Mouse (Mus musculus) bone marrow macrophage, adult 2 months (primary cell): ENCODE measurements around the gene Pcnx2. TPM values are rescaled to one million over a fixed set of nuclear protein-coding genes. Genes with fewer than 3 reads are reported as not detected.

Source experiments
- H3K27ac ChIP-seq: 2 replicates; pipeline ENCODE4 v1.5.1; 2012; ENCODE audit warnings: low read depth, low read length; ENCODE audit not compliant: insufficient read depth
- H3K4me1 ChIP-seq: 2 replicates; pipeline ENCODE4 v1.6.1; 2012; ENCODE audit warnings: low read length; ENCODE audit not compliant: control insufficient read depth, insufficient read depth
- H3K4me3 ChIP-seq: 2 replicates; pipeline ENCODE4 v1.5.1; 2012; ENCODE audit warnings: mild to moderate bottlenecking, low read length, moderate library complexity; ENCODE audit not compliant: insufficient read depth
- CTCF ChIP-seq: IDR thresholded peaks from 2 replicates; pipeline ENCODE4 v1.5.1; 2012; ENCODE audit warnings: low read depth, mild to moderate bottlenecking, low read length, moderate library complexity
- POLR2A ChIP-seq: IDR thresholded peaks from 2 replicates; pipeline ENCODE4 v1.6.1; 2012; ENCODE audit warnings: mild to moderate bottlenecking, low read depth, low read length, borderline replicate concordance
- polyA plus RNA-seq: library from polyadenylated mRNA; stranded (reverse); fragments of >200 nt; gene quantifications from 2 replicates; pipeline ENCODE4 v1.2.4, GENCODE M21; 2012; ENCODE audit not compliant: missing spikeins, insufficient read depth, insufficient read length

The Pcnx2 gene
- polyA plus RNA-seq, 1 experiment: not detected

DNA sequence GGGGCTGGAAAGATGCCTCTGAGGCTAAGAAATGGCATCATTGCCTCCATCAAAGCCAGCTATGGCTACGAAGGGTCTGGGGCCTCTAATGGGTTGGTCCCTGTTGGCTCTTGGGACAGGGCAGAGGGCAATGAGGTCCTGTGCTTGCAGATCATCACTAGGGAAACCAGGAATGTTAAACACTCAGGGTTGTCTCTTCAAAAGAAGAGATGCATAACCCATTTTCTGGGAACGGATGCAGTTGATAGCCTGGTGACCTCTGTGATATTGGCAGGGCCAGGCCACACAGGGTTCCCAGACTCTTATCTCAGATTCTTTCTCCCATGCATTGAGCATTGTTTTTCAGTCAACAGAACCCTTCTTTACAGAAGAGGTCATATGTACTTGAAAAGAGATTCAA lies 125.8 kb downstream of the Pcnx2 start:
- Histone ChIP-seq H3K4me1 (peaks cover 2% of the 10 kb centered on the region; the same call in 1 of the 2 replicates), H3K4me3 (no peak overlapping the region), H3K27ac (no peak overlapping the region)
- TF ChIP-seq POLR2A (no peak), CTCF (no peak)

DNA sequence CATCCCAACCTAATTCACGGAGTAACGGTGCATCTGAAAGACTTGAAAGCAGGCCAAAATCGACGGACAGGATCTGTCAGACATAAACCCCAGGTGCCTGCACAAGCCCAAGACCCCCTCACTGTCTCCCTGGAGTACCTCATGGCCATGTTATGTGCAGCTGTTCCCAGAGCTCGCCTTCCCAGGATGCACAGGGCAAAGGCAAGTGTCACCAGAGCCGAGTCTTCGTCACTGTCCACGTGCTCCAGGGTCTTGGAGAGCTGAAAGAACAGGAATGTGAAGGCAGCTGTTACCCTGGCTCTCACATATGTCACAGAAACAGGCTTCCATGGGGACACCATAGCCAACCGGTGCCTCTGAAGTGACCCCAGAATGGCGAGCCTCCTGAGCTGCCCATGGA lies 130.0 kb downstream of the Pcnx2 start:
- H3K4me1 ChIP-seq: no peaks in the 10 kb centered on the region
- no peak for TF ChIP-seq CTCF
- TF ChIP-seq POLR2A: no peak
- H3K27ac ChIP-seq: no peak overlapping the region
- no peak overlapping the region for H3K4me3 ChIP-seq

DNA sequence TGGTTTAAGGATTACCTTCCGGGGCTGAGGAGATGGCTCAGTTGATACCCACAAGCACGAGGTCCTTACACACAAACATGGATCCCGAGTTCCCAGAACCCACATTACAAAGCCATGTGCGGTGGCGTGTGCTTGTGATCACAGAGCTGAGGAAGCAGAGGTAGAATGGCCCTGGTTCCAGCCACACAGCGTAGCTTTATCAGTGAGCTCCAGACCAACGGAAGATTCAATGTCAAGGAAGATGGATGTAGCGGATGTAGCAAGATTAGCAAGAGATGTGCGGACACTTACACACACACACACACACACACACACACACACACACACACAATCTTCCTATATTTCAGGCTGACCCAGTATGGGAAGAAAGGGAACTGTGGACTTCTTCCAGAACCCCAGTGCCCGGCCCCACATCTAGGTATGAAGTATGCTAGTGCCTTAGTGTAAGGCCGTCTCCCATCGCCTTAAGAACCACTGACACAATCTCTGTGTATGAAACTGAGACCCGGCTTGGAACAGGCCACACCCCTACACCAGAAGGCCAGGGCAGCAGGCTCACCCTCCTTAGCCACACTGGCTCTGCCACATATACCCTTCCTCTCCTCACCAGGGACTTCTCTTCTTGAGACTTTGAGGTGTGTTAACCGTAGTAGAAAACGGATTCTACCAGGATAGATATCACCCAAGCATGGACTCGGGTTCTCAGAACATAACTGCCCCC lies 134.9 kb downstream of the Pcnx2 start:
- TF ChIP-seq POLR2A (no peak), CTCF (no peak)
- H3K4me1 ChIP-seq: no peaks in the 10 kb centered on the region

DNA sequence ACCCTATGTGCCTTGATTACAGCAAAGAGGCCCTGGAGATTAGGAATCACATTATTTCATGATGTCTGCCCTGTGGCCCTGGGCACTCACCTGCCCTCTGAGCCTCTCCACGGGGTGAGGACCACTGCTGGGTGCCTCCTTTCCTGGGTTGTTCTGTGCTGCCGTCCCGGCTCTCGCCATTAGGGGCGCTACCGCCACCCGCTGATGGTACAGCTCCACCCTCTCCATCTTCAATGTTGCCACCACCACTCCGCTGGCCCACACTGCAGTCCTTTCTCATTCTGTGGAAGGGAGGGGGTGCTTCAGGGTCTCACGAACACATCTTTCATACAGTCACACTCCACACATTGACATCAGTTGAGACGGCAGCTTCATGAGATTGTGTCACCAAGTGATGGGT lies 139.1 kb downstream of the Pcnx2 start:
- H3K4me1 ChIP-seq: peaks cover 14% of the 10 kb centered on the region
- peak; percentile 37; the same call in 1 of the 2 replicates for TF ChIP-seq CTCF
- TF ChIP-seq POLR2A: no peak
- no peak overlapping the region for H3K4me3 ChIP-seq
- H3K27ac ChIP-seq: no peak overlapping the region

More for the DNA sequence above, 134.9 kb downstream of the Pcnx2 start:
- Histone ChIP-seq H3K4me3 (no peak overlapping the region), H3K27ac (no peak overlapping the region)

DNA sequence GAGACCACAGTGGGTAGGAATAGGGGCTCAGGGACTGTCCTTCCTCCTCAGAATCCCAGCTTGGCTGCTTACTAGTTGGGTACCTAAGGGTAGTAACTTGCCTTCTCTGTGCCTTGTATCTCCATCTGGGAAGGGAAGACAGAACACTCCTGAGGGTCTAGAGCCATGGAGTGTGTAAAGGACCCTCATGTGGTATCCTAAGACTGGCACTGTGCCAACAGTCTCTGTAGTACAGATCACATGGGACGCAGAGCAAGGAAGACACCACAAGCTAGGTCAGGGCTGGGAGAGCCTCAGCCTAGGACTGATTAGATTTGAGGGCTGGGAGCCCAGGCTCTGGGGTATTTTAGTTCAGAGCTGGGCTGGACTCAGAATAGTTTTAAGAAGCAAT lies 141.0 kb downstream of the Pcnx2 start:
- Histone ChIP-seq H3K4me1 (peaks cover 14% of the 10 kb centered on the region), H3K27ac (0 out of 2 replicates have a peak overlapping the region, but pooled peaks have one; percentile 20), H3K4me3 (no peak overlapping the region)
- TF ChIP-seq CTCF (no peak), POLR2A (no peak)

DNA sequence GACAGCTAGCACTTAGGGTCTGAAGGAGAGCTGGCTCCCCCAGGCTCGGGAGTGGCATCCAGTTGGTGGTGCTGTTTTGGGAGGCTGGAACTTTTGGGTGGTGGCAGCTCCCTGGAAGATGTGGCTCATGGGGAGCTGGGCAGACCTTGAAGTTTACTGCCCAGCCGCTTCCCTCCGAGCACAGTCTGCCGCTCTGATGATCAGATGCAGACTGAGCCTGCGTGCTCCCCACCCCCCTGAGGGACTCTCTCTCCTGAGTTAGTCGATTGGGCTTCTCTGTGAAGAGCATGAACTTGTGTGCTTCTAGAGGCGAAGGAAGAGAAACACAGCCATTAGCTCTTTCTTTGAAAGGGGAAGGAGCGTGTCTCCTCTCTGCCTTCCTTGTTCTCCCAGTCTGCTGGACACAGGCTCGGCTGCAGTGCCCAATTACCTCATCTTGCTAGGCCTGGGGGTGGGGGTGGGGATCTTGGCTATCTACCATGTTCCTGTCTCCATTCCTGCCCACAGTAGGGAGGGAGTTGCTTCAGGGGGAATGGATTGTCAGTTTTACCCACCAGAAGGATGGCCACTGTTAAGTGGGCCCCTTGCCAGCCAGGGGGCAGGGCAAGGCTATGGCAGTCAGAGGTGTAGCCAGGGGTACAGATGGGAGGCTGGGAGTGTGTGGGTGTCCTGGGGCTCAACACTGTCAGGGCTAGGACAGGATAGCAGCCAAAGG lies 141.6 kb downstream of the Pcnx2 start:
- TF ChIP-seq CTCF (no peak), POLR2A (no peak)
- Histone ChIP-seq H3K4me3 (no peak overlapping the region), H3K4me1 (peaks cover 14% of the 10 kb centered on the region), H3K27ac (peak overlapping the region; percentile 37)

DNA sequence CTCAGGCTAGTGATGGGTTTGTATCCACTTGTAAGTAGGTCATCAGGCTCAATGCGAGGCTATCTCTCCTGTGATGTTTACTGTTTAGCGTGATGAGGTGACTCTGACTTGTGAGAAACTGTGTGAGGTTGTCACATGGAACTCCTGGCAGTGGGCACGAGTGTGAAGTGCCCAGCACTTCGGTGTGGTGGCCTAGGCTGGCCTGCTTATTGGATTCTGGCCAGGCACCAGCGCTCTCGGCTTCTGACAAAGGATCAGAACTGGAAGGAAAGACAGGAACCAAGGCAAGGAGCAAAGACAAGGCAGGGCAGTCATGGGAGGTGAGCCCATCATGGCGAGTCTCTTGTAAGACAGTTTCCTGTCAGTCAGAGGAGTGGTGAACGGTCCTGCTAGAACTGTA lies 142.2 kb downstream of the Pcnx2 start:
- Histone ChIP-seq H3K27ac (no peak overlapping the region), H3K4me1 (peaks cover 14% of the 10 kb centered on the region), H3K4me3 (no peak overlapping the region)
- no peak for TF ChIP-seq POLR2A

DNA sequence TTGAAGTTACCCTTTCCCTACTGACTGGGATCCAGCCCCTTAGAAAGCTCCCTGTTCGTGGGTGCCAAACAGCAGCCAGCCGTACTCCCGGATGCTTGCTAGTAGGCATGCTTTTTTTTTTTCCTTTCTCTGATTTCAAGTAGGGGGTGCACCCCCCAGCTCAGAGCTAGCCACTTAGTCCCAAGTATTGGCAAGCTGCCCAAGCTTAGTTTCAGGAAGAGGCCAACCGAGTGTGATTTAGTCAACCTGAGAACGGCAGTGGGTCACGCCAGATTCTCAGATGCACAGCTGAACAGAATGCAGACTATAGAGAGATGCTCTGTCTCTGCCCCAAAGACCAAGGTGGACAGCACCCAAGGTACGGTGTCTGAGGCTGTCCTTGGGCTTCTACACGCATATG lies 147.3 kb downstream of the Pcnx2 start:
- TF ChIP-seq CTCF: no peak
- TF ChIP-seq POLR2A: no peak
- Histone ChIP-seq H3K4me3 (no peak overlapping the region), H3K27ac (no peak overlapping the region), H3K4me1 (peaks cover under 1% of the 10 kb centered on the region; the same call in 1 of the 2 replicates)

DNA sequence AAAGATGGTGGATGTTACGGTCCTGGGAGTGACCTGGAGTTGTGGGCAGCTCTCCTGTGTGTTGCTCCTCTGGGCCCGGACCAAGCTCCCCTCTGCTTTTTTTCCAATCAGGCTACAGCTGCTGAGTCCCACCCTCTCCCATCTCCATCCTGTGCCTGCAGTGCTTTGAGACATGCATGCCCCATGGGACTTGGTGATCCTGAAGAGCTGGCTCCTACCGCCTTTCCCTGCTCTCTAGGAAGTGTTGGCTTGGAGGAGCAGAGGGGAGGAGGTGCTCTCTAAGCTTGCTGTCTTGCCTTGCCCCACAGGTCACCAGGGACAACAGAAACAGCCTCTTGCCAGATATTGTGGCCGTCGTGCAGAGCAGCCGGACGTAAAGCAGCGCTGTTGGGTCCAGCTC lies 150.7 kb downstream of the Pcnx2 start:
- H3K4me3 ChIP-seq: no peak overlapping the region
- H3K4me1 ChIP-seq: no peaks in the 10 kb centered on the region
- no peak for TF ChIP-seq POLR2A
- TF ChIP-seq CTCF: no peak
- H3K27ac ChIP-seq: no peak overlapping the region

DNA sequence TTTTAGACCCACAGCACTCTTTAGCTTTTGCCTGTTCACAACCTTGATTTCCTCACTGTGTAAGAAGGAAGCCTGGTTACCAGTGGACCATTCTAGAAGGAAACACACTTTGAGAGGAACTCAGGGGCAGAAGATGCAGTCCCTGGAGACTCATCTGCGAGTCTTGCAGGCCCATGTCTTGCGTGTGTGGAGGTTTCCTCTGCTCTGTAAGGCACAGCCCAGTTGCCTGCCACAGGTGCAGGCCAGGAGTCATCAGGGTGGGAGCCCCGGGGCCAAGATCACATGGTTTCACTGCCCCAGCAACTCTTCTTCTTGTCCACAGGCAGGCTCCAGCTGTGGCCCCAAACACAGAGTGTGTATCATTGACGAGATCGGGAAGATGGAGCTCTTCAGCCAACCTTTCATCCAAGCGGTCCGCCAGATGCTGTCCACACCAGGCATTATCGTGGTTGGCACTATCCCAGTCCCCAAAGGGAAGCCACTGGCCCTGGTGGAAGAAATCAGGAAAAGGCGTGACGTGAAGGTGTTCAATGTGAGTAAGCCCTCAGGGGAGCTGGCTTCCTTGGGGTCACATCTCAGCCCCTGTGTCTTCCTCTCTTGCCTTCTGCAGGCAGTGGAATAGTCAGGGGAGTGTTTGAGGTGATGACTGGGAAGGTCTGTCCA lies 153.1 kb downstream of the Pcnx2 start:
- TF ChIP-seq CTCF (no peak), POLR2A (no peak)
- no peak overlapping the region for H3K27ac ChIP-seq
- no peak overlapping the region for H3K4me3 ChIP-seq
- H3K4me1 ChIP-seq: no peaks in the 10 kb centered on the region
